Mouse (Mus musculus) midbrain, embryonic 12.5 days (tissue): ENCODE measurements at regions not wholly inside any gene's neighbourhood (a gene's known extent, or its start where the extent isn't known, plus 50 kb on each side); places are given as distances from the start of the nearest gene placed in this dataset.

Experiments
- ATAC-seq: fragments of 200-750 bp; cut with Nextera tagmentation; 2 replicates; pipeline ENCODE4 v1.8.0; 2017; ENCODE audit warnings: low read depth, moderate TSS enrichment, moderate library complexity; ENCODE audit not compliant: low FRiP score
- H3K27ac ChIP-seq: fragments of 300-500 bp; sonication (generic); replicated peaks from 2 replicates; pipeline ENCODE4 v1.5.1; 2016; ENCODE audit warnings: mild to moderate bottlenecking
- H3K27me3 ChIP-seq: fragments of 300-500 bp; sonication (generic); 2 replicates; pipeline ENCODE4 v1.6.1; 2016; ENCODE audit warnings: mild to moderate bottlenecking
- H3K36me3 ChIP-seq: fragments of 300-500 bp; sonication (generic); 2 replicates; pipeline ENCODE4 v1.6.1; 2016
- H3K4me1 ChIP-seq: fragments of 300-500 bp; sonication (generic); 2 replicates; pipeline ENCODE4 v1.6.1; 2016
- H3K4me2 ChIP-seq: fragments of 300-500 bp; sonication (generic); replicated peaks from 2 replicates; pipeline ENCODE4 v1.6.1; 2016; ENCODE audit warnings: mild to moderate bottlenecking, moderate library complexity
- H3K4me3 ChIP-seq: fragments of 300-500 bp; sonication (generic); 2 replicates; pipeline ENCODE4 v1.5.1; 2016; ENCODE audit warnings: mild to moderate bottlenecking
- H3K9ac ChIP-seq: fragments of 300-500 bp; sonication (generic); replicated peaks from 2 replicates; pipeline ENCODE4 v1.6.1; 2016; ENCODE audit warnings: mild to moderate bottlenecking, moderate library complexity
- H3K9me3 ChIP-seq: fragments of 300-500 bp; sonication (generic); 2 replicates; pipeline ENCODE4 v1.6.1; 2016; ENCODE audit warnings: mild to moderate bottlenecking
- WGBS: fragments of 180-500 bp; shearing (Covaris S2); methylation state at CpG from one replicate; pipeline ENCODE4 v1.1.7; 2016; 5-methylcytosine and 5-hydroxymethylcytosine counted together

- Histone ChIP-seq H3K9ac (no peak overlapping the region), H3K27me3 (peaks cover 13% of the 10 kb centered on the region), H3K36me3 (no peaks in the 10 kb centered on the region), H3K4me2 (no peak overlapping the region), H3K4me1 (peaks cover 5% of the 10 kb centered on the region), H3K27ac (no peak overlapping the region), H3K9me3 (no peaks in the 10 kb centered on the region), H3K4me3 (no peak overlapping the region)
- 78% methylated on average over 5 of the region's 5 CpGs for WGBS
- no peak for ATAC-seq
Observed at GRCm38 (mm10) chr2:166251421-166251820, 96.0 kb upstream of the Sulf2 start.

DNA sequence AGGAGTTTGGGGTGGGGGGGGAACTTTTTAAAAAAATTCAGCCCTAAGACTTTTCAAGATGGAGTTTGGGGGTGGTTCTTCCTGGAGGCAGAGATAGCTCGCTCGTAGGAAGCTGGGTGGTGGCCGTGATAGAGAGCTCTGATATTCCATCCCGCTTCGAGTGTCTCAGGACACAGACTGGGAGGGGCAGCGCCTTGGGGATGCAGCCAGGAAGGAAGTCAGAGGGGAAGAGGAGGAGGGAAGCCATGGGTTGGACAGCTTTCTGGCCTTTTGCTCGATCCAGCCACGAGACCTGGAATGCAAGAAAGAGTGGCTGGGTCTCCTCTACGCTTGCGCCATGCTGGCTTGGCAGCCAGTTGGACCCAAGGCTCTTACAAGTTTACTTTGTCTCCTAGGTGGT is 95.1 kb upstream of the Sulf2 start:
- no peak overlapping the region for H3K4me2 ChIP-seq
- H3K4me1 ChIP-seq, result peaks cover 5% of the 10 kb centered on the region
- WGBS, result 92% methylated on average over 10 of the region's 10 CpGs
- no peak overlapping the region for H3K9ac ChIP-seq
- H3K27me3 ChIP-seq, result peaks cover 13% of the 10 kb centered on the region
- no peak overlapping the region for H3K27ac ChIP-seq
- H3K9me3 ChIP-seq, result no peaks in the 10 kb centered on the region
- no peak for ATAC-seq
- no peak overlapping the region for H3K4me3 ChIP-seq
- no peaks in the 10 kb centered on the region for H3K36me3 ChIP-seq

- Histone ChIP-seq H3K9ac (no peak overlapping the region), H3K27ac (no peak overlapping the region)
Observed at GRCm38 (mm10) chr2:166249338-166249950, 94.0 kb upstream of the Sulf2 start.

GRCm38 (mm10) chr2:166246401-166247189 is 91.1 kb upstream of the Sulf2 start:
- peaks cover 12% of the 10 kb centered on the region for H3K27me3 ChIP-seq
- H3K9me3 ChIP-seq, result no peaks in the 10 kb centered on the region
- H3K4me2 ChIP-seq, result no peak overlapping the region
- ATAC-seq, result no peak
- no peak overlapping the region for H3K27ac ChIP-seq
- H3K36me3 ChIP-seq, result no peaks in the 10 kb centered on the region
- 81% methylated on average over 17 of the region's 17 CpGs for WGBS
- peaks cover 5% of the 10 kb centered on the region for H3K4me1 ChIP-seq
- no peak overlapping the region for H3K9ac ChIP-seq
- H3K4me3 ChIP-seq, result no peak overlapping the region

More at GRCm38 (mm10) chr2:166249338-166249950, 94.0 kb upstream of the Sulf2 start:
- no peak for ATAC-seq
- Histone ChIP-seq H3K4me3 (no peak overlapping the region), H3K36me3 (no peaks in the 10 kb centered on the region), H3K27me3 (peaks cover 13% of the 10 kb centered on the region), H3K4me2 (no peak overlapping the region), H3K9me3 (no peaks in the 10 kb centered on the region), H3K4me1 (peaks cover 5% of the 10 kb centered on the region)
- 51% methylated on average over 7 of the region's 7 CpGs for WGBS

- no peak overlapping the region for H3K27ac ChIP-seq
- no peak overlapping the region for H3K9ac ChIP-seq
- peaks cover 5% of the 10 kb centered on the region for H3K4me1 ChIP-seq
- H3K4me3 ChIP-seq, result no peak overlapping the region
- H3K27me3 ChIP-seq, result peaks cover 13% of the 10 kb centered on the region
- peaks cover 6% of the 10 kb centered on the region; the same call in 1 of the 2 replicates for H3K9me3 ChIP-seq
- 69% methylated on average over 8 of the region's 8 CpGs for WGBS
- H3K36me3 ChIP-seq, result no peaks in the 10 kb centered on the region
- no peak for ATAC-seq
- H3K4me2 ChIP-seq, result no peak overlapping the region
Observed at GRCm38 (mm10) chr2:166245219-166245618, 89.8 kb upstream of the Sulf2 start.

- no peak overlapping the region for H3K27ac ChIP-seq
- H3K9me3 ChIP-seq, result peaks cover 12% of the 10 kb centered on the region; the same call in 1 of the 2 replicates
- H3K36me3 ChIP-seq, result no peaks in the 10 kb centered on the region
- 74% methylated on average over 14 of the region's 14 CpGs for WGBS
- H3K9ac ChIP-seq, result no peak overlapping the region
- H3K4me1 ChIP-seq, result peaks cover 7% of the 10 kb centered on the region; the same call in 1 of the 2 replicates
- no peak for ATAC-seq
- H3K4me2 ChIP-seq, result no peak overlapping the region
- peaks cover 12% of the 10 kb centered on the region for H3K27me3 ChIP-seq
- no peak overlapping the region for H3K4me3 ChIP-seq
Observed at GRCm38 (mm10) chr2:166242786-166243521, 87.5 kb upstream of the Sulf2 start.

GRCm38 (mm10) chr2:166241310-166241709 is 85.8 kb upstream of the Sulf2 start:
- H3K9ac ChIP-seq, result no peak overlapping the region

GRCm38 (mm10) chr2:166240056-166240455 is 84.6 kb upstream of the Sulf2 start:
- no peak overlapping the region for H3K4me2 ChIP-seq
- 86% methylated on average over 4 of the region's 4 CpGs for WGBS
- no peak for ATAC-seq
- no peak overlapping the region for H3K9ac ChIP-seq
- H3K4me3 ChIP-seq, result no peak overlapping the region
- peaks cover 12% of the 10 kb centered on the region; the same call in 1 of the 2 replicates for H3K9me3 ChIP-seq
- no peak overlapping the region for H3K27ac ChIP-seq
- peaks cover 23% of the 10 kb centered on the region for H3K27me3 ChIP-seq
- H3K36me3 ChIP-seq, result no peaks in the 10 kb centered on the region
- peaks cover 14% of the 10 kb centered on the region; the same call in 1 of the 2 replicates for H3K4me1 ChIP-seq

More at GRCm38 (mm10) chr2:166241310-166241709, 85.8 kb upstream of the Sulf2 start:
- no peak overlapping the region for H3K4me2 ChIP-seq
- no peak for ATAC-seq
- H3K4me1 ChIP-seq, result peaks cover 14% of the 10 kb centered on the region; the same call in 1 of the 2 replicates
- H3K27ac ChIP-seq, result no peak overlapping the region
- no peaks in the 10 kb centered on the region for H3K36me3 ChIP-seq
- H3K9me3 ChIP-seq, result peaks cover 12% of the 10 kb centered on the region; the same call in 1 of the 2 replicates
- 93% methylated on average over 3 of the region's 3 CpGs for WGBS
- peaks cover 12% of the 10 kb centered on the region for H3K27me3 ChIP-seq
- H3K4me3 ChIP-seq, result no peak overlapping the region

DNA sequence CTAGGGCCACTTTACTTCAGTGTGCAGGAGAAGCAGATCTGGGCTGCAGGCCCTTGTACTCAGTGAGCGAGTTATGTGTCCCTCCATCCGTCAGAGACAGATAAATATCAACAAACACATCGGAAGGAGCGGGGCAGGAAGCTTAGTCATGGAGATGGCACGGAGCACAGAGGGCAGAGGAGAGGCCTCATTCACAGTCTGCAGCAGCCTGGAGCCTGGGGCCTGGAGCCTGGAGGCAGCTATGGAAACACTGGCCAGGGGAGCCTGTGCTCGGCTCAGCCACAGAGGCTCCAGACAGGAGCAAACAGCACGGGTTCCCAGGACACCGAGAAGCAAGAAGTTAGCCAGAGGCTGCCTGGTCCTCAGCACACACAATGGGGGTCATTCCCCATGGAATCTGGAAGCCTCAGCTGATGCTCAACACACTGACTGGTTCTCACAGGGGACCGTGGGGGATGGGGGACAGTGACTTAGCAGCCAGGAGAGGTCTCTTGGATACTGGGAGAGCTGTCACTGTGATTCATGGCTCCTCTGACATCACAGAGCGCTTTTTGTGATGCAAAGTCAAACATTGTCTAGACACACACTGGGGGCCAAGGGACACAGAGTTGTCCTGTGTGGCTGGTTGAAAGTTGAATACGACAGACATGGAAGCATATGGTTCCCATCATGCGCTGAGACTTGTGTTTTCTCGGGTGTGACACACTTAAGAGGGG is 82.2 kb upstream of the Sulf2 start:
- no peak overlapping the region for H3K9ac ChIP-seq
- H3K4me3 ChIP-seq, result no peak overlapping the region
- peak overlapping the region; percentile 52 for H3K27ac ChIP-seq
- peaks cover 23% of the 10 kb centered on the region for H3K27me3 ChIP-seq
- H3K4me1 ChIP-seq, result peaks cover 14% of the 10 kb centered on the region; the same call in 1 of the 2 replicates
- H3K4me2 ChIP-seq, result no peak overlapping the region
- peak; percentile 74 for ATAC-seq
- peaks cover 12% of the 10 kb centered on the region; the same call in 1 of the 2 replicates for H3K9me3 ChIP-seq
- WGBS, result 55% methylated on average over 13 of the region's 13 CpGs
- H3K36me3 ChIP-seq, result no peaks in the 10 kb centered on the region

DNA sequence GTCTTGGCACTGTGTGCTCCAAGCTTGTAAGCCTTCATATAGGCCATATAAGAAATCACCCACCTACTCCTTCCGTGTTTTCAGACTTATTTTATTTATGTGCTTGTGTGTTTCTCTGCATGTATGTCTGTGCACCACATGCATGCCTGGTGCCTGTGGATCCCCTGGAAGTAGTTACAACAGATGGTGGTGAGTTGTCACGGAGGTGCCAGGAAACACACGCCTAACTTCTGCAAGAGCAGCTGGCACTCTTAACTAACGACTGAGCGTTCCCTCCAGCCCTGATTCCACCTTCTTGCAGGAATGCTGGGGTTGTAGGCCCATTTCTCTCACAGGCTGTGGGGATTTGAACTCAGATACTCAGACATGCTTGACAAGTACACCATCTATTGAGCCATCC is 80.6 kb upstream of the Sulf2 start:
- no peaks in the 10 kb centered on the region for H3K36me3 ChIP-seq
- peaks cover 17% of the 10 kb centered on the region for H3K27me3 ChIP-seq
- ATAC-seq, result no peak
- no peak overlapping the region for H3K4me2 ChIP-seq
- H3K9me3 ChIP-seq, result peaks cover 12% of the 10 kb centered on the region; the same call in 1 of the 2 replicates
- H3K27ac ChIP-seq, result no peak overlapping the region
- H3K4me3 ChIP-seq, result no peak overlapping the region
- no peak overlapping the region for H3K9ac ChIP-seq
- peaks cover 14% of the 10 kb centered on the region for H3K4me1 ChIP-seq
- 87% methylated on average over 5 of the region's 5 CpGs for WGBS

DNA sequence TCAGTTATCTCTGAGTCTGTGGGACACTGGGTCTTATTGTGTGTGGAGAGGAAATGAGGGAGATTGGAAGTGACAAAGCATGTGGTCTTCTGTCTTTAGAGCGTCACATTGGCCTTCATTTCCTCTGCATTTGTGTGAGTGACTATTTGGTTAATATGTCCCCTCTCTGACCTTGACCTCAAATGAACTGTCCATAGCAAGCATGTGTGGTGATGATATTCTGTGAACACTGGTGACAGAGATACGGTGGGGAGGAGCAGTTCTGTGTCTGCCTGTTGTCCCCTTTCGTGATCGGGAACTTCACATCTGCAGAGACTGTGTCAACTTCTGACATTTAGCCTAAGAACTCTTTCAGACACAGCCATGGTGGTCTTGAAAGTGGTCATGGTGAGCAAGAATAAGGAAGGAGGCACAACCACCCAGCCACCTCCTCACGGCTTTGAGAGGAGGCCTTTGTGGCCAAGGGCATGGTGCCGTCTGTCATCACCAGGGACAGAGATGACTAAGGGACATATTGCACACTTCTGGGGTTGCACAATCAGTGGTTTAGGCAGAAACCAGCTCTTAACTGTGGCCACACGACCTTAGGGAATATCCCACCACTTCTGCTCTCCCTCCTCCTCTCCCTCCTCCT is 79.2 kb upstream of the Sulf2 start:
- 83% methylated on average over 7 of the region's 7 CpGs for WGBS

More for the DNA sequence above, 79.2 kb upstream of the Sulf2 start:
- Histone ChIP-seq H3K27ac (no peak overlapping the region), H3K9me3 (peaks cover 1% of the 10 kb centered on the region; the same call in 1 of the 2 replicates), H3K9ac (no peak overlapping the region), H3K4me1 (peaks cover 14% of the 10 kb centered on the region), H3K4me2 (no peak overlapping the region), H3K36me3 (no peaks in the 10 kb centered on the region), H3K27me3 (peaks cover 22% of the 10 kb centered on the region), H3K4me3 (no peak overlapping the region)
- ATAC-seq, result no peak
